Mouse (Mus musculus) adrenal gland, adult 8-10 months (tissue): Measurements from ENCODE around the gene Hist1h1c. TPM values are rescaled to one million over a fixed set of nuclear protein-coding genes. Genes with fewer than 3 reads are reported as not detected.
"Not testable (repeated sequence)": the region's sequence is repeated elsewhere in the genome, so short reads cannot be mapped to it uniquely, and the experiment has no call there.

ENCODE experiments used
- DNase-seq: peaks from one replicate; pipeline ENCODE4 v3.0.0; 2022
- total RNA-seq, 4 experiments: library from RNA; stranded (reverse); gene quantifications; 2 replicates each; pipeline ENCODE4 v1.2.4; 2022

The Hist1h1c gene
- total RNA-seq, result 100 to 1,000 TPM; 212 to 290 (median 255) TPM

DNA sequence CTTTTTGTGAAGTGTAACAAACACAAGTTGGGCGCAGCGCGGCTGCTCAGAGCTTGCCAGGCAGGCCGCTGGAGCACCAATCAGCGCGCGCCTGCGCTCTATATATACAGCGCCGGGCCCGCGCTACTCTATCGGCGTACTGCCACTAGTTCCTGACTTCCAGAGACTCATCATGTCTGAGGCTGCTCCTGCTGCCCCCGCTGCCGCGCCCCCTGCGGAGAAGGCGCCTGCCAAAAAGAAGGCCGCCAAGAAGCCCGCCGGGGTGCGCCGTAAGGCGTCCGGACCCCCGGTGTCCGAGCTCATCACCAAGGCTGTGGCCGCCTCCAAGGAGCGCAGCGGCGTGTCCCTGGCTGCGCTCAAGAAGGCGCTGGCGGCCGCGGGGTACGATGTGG is at the start of gene Hist1h1c:
Gene Hist1h1c, plus strand, starts transcription at position 132 of the 392 bp plus-strand sequence.
- DNase-seq, result peak; percentile 89

DNA sequence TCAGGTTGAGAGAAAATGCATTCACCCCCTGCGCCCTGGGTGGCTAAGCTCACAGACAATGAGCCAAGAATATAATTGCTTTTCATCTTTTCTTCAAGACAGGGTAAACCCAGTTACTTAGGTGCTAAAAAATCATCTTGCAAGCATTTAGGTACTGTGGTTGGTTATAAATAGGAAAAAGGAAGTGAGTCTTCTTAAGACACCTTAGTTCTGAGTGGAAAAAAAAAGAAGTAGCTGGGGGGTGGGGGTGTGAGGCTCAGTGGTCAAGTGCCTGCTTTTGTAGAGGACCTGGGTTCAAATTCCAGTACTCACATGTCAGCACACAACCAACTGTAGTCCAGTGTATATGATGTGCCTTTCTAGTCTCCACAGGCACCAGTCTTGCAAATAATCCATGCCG is 49.7 kb upstream of the Hist1h1c start:
- no peak for DNase-seq

DNA sequence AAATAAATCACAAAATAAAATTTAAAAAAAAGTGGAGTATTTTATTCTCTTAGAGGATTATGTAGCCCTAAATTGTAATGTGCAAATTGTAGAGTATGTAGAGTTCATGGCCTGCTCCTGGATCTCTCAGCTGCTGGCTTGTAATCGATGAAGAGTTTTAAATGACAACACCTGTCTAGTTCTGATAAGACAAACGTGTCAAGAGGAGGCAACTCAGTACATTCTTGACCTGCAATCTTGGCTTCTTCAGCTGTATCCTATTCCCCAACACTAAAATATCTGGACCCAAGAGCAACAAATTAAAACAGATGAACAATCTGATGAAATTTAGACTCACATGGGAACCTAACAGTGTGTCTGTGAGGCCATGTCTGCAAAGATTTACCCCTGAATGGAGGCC is 49.1 kb upstream of the Hist1h1c start:
- DNase-seq, result no peak

DNA sequence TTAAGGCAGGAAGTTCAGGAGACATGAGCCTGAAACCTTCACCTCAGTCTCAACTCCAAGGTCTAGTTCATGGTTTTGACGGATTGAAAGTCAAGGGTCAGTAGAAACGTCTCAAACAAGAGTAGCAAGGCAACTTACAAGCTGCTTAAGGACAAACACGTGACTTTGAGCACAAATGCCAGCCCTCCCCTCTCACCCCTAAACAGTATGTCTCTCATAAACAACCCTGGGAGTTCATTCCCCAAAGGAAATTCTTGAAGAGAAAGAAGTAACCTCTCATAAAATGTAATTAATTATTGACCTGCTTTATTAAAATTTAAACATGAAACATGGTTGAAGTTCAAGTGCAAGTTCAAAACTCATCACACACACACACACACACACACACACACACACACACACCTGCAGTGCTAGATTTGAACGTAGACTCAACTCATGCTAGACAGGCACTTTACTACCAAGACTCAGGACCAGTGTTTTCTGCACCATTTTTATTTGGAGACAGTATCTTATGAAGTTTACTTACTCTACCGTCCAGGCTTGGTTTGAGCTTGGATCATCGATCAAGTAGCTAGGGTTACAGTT is 44.7 kb upstream of the Hist1h1c start:
- DNase-seq, result no peak

DNA sequence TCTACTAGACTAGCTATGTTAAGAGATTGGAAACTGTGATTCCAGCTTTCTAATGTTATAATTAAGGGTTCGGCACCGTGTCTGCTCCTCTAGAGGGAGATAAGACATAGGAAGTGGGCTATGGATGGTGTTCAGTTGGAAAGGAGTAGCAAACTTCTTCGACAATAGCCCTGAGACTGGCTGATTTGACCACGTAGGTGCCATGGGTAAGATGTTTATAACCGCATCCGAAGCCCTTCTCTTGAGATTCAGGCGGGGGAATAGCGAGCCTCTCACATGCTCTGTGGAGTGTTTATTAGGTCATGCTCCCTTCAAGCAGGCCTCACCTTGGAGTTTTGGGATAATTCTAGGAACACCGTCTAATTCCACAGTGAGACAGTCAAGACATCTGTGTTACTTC is 43.7 kb upstream of the Hist1h1c start:
- no peak for DNase-seq

DNA sequence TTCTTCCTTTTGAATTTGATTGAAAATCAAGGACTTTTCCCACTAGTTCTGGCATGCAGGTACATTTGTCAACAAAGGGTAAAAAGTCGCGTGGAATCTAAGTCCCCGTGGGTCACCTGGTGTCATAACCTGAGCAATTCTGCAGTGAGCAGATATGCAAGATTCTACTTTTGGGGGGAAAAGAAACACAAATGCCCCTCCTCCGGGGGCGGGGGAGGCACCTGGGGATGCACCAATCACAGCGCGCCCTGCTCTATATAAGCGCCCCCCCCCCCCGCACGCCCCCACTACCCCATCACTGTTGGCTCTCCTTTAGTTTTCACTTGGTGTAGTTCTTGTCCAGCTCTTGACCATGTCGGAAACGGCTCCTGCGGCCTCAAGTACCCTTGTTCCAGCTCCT is 43.1 kb upstream of the Hist1h1c start, which contains the start of gene Hist1h1t:
Gene Hist1h1t, plus strand, starts transcription at position 301 of the 400 bp plus-strand sequence.
- DNase-seq, result no peak

DNA sequence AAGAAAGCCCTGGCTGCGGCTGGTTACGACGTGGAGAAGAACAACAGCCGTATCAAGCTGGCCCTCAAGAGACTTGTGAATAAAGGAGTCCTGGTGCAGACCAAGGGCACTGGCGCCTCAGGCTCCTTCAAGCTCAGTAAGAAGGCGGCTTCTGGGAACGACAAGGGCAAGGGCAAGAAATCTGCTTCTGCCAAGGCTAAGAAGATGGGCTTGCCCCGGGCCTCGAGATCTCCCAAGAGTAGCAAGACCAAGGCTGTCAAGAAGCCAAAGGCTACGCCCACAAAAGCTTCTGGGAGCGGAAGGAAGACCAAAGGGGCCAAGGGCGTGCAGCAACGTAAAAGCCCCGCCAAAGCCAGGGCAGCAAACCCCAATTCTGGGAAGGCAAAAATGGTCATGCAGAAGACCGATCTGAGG is 42.5 kb upstream of the Hist1h1c start:
- no peak for DNase-seq

DNA sequence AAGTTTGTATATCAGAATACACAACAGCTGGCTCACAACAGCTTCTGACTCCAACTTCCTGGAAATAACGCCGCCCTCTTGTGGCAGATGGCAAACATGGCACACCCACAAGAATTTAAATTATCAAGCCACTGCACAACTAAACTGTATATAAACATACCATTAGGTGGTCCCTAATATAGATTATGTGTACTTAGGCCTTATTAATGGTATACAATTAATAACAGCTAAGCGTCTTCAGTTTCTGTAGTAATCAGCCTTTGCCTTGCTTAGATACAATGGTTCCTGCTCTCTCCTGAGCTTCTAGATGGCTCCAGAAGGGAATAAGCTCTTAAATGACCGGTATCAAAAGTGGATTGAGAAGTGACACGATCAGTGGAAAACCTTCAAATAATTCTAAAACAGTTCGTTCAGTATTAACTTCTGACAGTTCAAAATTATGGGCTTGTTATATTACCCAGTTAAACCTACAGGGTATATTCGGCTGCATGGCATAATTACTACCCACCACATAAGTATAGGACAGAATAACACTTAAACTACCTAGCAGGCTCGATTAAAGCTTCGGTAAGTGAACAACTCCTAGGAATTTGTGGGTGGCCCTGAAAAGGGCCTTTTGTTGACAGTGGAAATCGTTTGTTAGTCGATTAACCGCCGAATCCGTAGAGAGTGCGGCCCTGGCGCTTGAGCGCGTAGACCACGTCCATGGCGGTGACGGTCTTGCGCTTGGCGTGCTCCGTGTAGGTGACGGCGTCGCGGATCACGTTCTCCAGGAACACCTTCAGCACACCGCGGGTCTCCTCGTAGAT is 40.9 kb upstream of the Hist1h1c start:
- no peak for DNase-seq

DNA sequence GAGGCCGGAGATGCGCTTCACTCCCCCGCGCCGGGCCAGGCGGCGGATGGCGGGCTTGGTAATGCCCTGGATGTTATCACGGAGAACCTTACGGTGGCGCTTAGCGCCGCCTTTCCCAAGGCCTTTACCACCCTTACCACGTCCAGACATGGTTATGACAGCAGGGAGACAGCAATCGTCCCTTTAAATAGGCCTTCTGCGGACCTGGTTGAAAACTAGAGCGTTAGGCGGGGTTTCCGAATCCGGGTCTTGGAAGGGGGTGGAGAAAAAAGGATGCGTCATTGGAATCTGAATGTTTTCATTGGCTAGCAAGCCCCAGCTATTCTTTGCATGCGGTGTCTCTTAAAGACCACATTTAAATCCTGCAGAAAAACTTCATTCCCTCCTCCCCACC is 40.3 kb upstream of the Hist1h1c start, which contains the start of gene Hist1h4c:
Gene Hist1h4c, minus strand, starts transcription at position 155 of the 394 bp plus-strand sequence.
- DNase-seq, result peak; percentile 98

DNA sequence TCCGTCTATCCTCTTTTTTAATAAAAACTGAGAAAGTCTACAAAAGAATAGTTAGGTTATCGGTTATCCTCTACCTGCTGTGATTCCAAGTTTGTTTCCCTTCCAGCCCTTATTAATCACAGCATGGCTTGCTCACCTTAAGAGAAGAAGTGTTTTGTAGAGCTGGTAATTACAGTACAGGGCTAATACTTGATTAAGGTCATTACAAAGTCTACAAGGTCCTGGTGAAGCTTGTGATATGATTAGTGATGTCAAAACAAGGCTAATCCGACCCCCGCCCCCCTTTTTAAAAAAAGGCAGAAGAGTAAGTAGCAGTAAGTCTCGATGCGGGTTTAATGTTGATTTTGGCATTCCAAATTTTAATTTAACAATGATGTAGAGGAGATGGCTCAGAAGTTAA is 39.6 kb upstream of the Hist1h1c start:
- no peak for DNase-seq

DNA sequence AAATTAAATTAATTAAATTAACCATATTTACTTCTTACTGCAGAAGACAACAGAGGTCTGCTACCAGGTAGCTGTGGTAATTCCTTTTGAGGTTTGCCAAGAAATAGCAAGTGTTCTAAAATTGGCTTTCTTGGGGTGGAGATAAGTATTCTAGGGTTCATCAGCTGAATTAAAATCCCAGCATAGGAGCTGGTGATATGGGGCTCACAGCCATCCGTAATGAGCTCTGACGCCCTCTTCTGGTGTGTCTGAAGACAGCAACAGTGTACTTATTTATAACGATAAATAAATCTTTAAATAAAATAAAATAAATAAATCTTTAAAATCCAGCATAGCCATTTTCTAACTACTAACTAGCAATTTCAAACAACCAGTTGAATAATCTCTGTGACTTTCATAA is 38.8 kb upstream of the Hist1h1c start:
- no peak for DNase-seq

DNA sequence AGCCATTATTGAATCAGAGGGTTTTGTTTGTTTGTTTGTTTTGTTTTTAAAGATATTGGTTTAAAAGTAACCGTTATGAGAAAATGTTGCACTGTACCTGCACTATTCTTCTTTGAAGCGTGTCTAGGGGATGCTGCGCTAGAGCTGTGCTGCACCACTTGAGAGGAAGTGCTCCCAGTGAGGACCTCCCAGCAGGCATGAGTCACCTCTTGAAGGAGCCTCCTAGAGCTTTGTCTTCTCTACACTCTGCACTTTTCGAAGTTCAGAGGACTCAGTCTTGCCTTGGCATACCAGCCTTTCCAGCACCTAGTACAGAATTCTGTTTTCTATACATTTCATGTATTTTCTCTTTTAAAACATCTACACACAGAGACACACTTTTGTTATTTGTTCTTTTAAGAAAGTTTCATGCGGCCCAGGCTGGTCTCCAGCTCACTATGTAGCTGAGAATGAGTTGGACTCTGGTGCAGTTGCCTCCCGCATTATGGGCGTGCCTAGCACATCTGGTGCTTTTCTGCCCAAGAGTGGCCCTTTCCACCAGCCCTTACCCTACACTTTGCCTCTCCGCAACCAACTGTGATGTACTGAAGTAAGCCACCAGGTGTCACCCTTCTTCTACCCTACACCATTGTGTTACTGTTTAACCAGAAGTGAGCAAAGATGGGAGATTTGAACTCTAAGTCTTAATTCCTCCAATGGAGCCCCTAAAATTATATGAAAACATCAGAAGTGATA is 37.7 kb upstream of the Hist1h1c start:
- DNase-seq, result peak; percentile 71

DNA sequence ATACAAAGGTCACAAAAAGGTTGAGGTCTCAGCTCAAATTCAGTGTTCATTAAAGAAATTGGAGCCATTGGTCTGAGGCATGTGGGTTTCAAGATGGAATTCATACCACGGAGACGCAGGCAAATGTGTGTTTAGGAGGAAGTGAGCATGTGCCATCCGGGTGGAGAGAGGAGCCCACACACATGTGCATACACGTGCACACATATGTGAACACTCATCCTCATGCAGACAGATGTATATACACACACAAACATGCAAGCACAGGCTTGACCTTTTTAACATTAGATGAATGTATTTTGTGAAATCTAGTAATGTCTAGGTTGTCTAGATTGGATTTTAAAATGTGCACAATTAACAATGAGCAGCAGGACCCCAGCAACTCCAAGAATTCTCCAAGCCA is 36.4 kb upstream of the Hist1h1c start:
- no peak for DNase-seq

DNA sequence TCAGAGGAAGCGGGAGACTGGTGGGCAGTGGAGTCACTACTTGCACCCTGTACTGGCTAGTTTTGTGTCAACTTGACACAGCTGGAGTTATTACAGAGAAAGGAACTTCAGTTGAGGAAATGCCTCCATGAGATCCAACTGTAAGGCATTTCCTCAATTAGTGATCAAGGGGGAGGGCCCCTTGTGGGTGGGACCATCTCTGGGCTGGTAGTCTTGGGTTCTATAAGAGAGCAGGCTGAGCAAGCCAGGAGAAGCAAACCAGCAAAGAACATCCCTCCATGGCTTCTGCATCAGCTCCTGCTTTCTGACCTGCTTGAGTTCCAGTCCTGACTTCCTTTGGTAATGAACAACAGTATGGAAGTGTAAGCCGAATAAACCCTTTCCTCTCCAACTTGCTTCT is 35.8 kb upstream of the Hist1h1c start:
- DNase-seq, result not testable (repeated sequence)

DNA sequence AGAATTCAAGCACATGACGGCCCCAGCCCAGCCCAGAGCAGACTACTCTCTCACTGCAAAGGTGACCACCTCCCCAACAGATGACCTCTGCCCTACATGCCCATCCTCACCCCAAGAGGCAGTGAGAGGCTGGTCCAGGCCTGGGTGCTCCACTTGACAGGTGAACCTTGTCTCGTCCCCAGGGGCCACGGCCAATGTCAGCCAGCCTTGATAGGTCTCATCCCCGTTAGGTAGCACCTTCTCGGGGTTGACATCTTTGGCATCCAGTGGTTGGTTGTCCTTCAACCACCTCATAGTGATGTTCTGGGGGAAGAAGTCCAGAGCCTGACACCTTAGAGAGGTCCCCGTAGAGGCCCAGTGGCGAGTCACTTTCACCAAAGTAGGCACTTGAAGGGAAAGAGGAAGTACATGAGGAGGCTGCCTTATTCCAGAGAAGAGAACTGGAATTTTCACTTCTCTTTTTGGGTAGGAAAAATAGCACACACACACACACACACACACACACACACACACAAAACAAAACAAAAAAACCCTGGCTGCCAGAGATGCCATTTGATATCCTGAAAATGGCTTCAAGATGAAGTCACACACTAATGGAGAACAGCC is 32.8 kb upstream of the Hist1h1c start:
- no peak for DNase-seq

DNA sequence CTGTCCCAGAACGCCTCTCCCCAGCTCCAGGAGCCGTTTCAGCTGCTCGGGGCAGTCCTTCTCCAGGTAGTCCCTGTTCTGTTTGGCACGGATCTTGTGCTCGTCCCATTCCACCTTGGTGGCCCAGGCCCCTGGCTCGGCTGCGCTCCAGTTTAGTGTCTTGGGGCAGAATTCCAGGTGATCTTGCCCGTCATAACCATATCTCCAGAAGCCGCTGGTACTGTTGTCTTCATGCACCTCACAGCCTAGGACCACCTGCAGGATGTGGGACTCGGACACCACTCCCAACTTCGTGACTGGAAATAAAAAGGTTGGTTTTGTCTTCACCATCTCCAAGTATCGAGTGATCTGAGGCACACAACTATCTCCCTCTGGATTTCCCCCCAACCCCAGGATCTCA is 31.8 kb upstream of the Hist1h1c start:
- no peak for DNase-seq

DNA sequence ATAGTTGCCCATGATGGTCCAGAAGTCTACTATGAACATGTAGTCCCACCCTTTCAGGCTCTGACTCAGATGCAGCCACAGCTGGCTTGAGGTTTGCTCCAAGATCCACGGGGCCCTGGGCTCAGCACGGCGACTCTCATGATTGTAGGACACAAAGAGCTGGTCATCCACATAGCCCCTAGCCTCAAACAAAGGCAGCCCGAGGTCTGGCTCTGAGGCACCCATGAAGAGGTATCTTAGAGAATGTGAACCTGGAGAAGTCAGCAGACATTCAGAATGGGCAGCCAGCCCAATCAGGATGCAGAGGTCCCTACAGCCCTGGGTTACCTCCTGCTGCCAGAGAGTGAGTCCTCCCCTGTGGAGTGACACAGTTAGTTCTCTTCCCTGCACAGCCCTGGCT is 30.6 kb upstream of the Hist1h1c start:
- no peak for DNase-seq

DNA sequence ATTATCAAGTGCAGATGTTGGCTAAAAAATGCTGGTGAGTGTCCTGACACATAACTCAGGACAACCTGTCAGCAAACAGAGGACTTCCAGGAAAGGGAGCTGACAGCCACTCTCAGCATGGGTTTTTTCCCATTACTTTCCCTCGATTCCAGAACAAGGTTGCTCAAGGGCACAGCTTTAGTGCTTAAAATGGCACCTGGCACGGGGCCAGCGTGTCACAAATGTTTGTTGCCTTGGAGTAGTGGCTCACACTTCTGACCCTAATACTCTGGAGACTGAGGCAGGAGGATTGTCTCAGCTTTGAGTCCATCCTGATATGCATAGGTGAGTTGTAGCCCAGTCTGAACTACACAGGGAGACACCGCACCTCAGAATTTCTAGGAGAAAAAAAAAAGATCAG is 30.0 kb upstream of the Hist1h1c start:
- no peak for DNase-seq

DNA sequence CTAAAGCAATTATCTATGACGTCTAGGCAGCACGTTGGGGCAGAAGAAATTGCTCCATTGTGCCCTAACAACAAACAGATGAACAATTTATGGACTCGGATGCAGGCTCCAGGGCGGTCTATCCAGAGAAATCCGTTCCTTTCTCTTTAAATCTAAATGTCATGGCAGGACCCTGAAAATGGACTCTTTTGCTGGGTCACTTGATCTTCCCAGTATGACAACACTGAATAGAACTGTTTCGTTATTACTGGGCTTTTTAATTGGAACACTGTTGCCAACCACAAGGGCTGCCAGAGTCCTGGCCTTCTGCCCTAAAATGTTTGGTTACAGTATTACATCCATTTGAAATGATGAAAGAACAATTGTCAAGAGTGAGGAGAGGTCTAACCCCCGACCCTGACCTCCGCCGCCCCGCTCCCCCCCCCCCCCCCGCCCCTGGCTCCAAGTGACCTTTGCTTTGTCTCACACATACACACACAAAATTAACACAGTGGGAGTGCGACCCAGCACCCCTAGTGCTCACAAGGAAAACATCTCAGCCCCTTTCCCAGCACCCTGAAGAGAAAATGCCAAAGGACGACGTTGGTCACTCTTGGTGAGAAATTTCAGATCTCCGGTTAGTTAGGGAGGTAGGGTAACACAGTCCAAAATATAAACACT is 28.8 kb upstream of the Hist1h1c start:
- DNase-seq, result no peak

DNA sequence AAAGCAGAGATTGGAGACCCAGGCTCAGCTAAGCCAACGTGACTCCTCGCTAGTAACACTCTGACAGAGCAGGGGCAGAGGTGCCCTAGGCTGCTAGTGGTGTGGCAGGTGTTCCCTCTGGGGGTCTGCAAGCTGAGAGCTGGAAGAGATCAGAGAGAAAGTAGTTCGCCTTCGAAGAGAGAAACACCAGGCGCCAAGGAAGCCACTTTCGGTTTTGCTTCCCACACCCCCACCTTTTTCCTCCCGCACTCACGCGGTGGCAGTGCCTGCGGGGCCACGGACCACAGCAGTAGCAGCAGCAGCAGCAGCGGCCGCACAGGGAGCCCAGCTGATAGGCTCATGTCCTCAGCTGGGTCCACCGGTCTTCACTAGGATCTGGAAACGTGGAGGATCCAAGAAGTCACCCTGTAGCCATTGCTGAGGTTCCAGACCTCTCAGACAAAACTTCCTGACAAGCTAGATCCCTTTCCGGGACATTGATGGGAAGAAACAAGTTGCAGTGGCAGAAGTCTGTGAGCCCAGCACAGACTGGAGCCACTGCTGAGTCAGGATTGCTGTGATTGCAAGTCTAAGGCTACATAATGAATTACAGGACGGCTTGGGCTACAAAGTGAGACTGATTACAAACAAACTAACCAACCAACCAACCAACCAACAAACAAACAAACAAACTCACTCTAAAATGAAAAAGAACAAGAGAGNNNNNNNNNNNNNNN is 28.1 kb upstream of the Hist1h1c start, which contains the start of gene Hfe:
Gene Hfe, minus strand, starts transcription at position 481 of the 716 bp plus-strand sequence.
- peak; percentile 54 for DNase-seq

DNA sequence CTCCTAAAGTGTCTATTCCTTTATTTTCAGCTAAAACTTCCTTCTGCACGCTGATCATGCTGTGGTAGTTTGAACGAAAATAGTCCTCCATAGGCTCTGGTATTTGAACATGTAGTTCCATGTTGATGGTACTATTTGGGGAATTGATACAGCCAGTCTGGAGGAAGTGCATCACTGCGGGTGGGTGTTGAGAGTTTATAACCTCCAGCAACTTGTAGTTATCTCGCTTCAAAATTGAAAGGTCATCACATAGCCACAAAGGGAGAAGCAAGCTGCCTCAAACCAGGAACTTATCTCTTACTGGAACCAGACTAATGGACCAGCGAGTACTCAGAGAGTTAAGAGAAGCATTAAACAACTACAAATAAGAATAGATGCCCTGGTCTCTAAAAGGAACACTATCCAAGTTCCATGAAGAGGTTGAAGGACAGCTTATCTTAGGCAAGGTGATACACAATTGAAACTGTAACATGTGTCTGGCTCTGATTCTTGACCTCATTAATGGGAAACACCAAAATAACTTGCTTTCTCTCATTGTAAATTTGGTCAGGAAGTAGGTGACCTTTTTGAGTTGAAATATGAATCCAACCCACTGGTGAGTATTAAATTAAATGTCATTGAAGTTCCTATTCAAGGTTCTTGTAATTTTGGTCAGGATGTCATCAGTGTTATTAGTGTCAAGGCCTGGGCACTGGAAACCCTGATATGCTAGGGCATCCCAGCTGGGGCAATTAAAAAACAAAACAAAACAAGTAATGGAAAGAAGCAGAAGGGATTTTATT is 22.2 kb upstream of the Hist1h1c start:
- no peak for DNase-seq
